Mouse (Mus musculus) heart, embryonic 11.5 days (tissue): ENCODE results near the gene Pcsk5. TPM values are rescaled to one million over a fixed set of nuclear protein-coding genes. Genes with fewer than 3 reads are reported as not detected.

Source experiments
- ATAC-seq: fragments of 200-750 bp; cut with Nextera tagmentation; replicated peaks from 2 replicates; pipeline ENCODE4 v1.8.0; 2017; ENCODE audit warnings: moderate library complexity; ENCODE audit not compliant: insufficient number of reproducible peaks, low FRiP score, low TSS enrichment
- H3K27ac ChIP-seq: fragments of 300-500 bp; sonication (generic); 2 replicates; pipeline ENCODE4 v1.5.1; 2014; ENCODE audit warnings: mild to moderate bottlenecking, low read depth, low read length
- H3K27me3 ChIP-seq: fragments of 300-500 bp; sonication (generic); 2 replicates; pipeline ENCODE4 v1.6.1; 2014; ENCODE audit warnings: mild to moderate bottlenecking, low read length, mixed read lengths; ENCODE audit not compliant: control insufficient read depth, insufficient read depth
- H3K36me3 ChIP-seq: fragments of 300-500 bp; sonication (generic); 2 replicates; pipeline ENCODE4 v1.6.1; 2014; ENCODE audit warnings: mild to moderate bottlenecking, low read length, moderate library complexity, mixed read lengths; ENCODE audit not compliant: control insufficient read depth, insufficient read depth
- H3K4me1 ChIP-seq: fragments of 300-500 bp; sonication (generic); 2 replicates; pipeline ENCODE4 v1.6.1; 2014; ENCODE audit warnings: low read length; ENCODE audit not compliant: control insufficient read depth, insufficient read depth
- H3K4me2 ChIP-seq: fragments of 300-500 bp; sonication (generic); 2 replicates; pipeline ENCODE4 v1.6.1; 2014; ENCODE audit warnings: mild to moderate bottlenecking, moderate library complexity
- H3K4me3 ChIP-seq: fragments of 300-500 bp; sonication (generic); 2 replicates; pipeline ENCODE4 v1.5.1; 2014; ENCODE audit warnings: low read depth, low read length
- H3K9ac ChIP-seq: fragments of 300-500 bp; sonication (generic); 2 replicates; pipeline ENCODE4 v1.6.1; 2014; ENCODE audit warnings: mild to moderate bottlenecking, low read depth, low read length, moderate library complexity
- H3K9me3 ChIP-seq: fragments of 300-500 bp; sonication (generic); replicated peaks from 2 replicates; pipeline ENCODE4 v1.6.1; 2016; ENCODE audit warnings: low read length; ENCODE audit not compliant: control insufficient read depth
- WGBS: fragments of 180-500 bp; shearing (Covaris S2); extraction: QIAGEN DNeasy Blood & Tissue Kit; methylation state at CpG from one replicate; pipeline ENCODE4 v1.1.7; 2014; ENCODE audit not compliant: insufficient replicate concordance; 5-methylcytosine and 5-hydroxymethylcytosine counted together
- polyA plus RNA-seq: library from polyadenylated mRNA; unstranded; fragments of >200 nt; fragmentation: Nextera tagmentation; extraction: Ambion mirVana; gene quantifications from 2 replicates; pipeline ENCODE4 v1.2.1, GENCODE M21; 2014

Gene Pcsk5
- polyA plus RNA-seq, 1 experiment from 2014 or later, result 22.4 TPM

DNA sequence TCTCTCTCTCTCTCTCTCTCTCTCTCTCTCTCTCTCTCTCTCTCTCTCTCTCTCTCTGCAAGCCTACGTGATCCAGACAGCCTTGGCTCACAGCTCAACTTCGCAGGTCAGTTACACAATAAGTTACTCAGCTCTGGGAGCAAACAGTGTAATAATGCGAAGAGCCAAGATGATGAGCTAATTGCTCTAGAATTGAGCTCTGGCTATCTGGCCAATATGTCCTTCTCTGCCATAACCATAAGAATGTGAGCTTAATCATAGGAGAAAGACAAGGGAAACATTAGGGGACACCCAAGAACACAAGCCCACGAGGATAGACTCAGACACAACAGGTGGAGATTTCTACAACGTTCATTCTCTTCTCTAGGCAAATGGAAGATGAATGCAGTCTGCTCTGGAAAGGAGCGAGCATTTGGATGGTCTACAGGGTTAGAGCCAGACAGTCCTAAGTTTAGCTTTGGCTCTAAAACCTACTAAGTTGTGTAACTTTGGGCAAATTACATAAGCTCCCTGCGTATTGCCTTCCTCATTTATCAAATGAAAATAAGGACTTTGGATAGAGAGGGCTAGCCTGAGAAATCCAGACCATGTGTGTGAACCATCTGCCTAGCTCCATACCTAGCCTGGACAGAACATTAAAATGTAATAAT is 338.7 kb downstream of the Pcsk5 start:
- Histone ChIP-seq H3K9me3 (no peaks in the 10 kb centered on the region), H3K27me3 (no peaks in the 10 kb centered on the region), H3K9ac (no peak overlapping the region), H3K36me3 (no peaks in the 10 kb centered on the region), H3K4me1 (no peaks in the 10 kb centered on the region), H3K4me3 (no peak overlapping the region), H3K4me2 (no peak overlapping the region), H3K27ac (no peak overlapping the region)
- 79% methylated on average over 7 of the region's 7 CpGs for whole genome bisulfite sequencing
- no peak for ATAC-seq

GRCm38 (mm10) chr19:17496131-17496530 is 341.3 kb downstream of the Pcsk5 start:
- no peak overlapping the region for H3K4me2 ChIP-seq
- H3K9ac ChIP-seq, result no peak overlapping the region
- H3K9me3 ChIP-seq, result no peaks in the 10 kb centered on the region
- H3K4me3 ChIP-seq, result no peak overlapping the region
- H3K36me3 ChIP-seq, result no peaks in the 10 kb centered on the region
- H3K27me3 ChIP-seq, result no peaks in the 10 kb centered on the region
- WGBS, result 96% methylated on average over 1 of the region's 1 CpGs
- no peak for ATAC-seq
- H3K27ac ChIP-seq, result no peak overlapping the region
- H3K4me1 ChIP-seq, result 0 out of 2 replicates have a peak, but pooled peaks cover under 1% of the 10 kb centered on the region

GRCm38 (mm10) chr19:17491822-17492544 is 345.4 kb downstream of the Pcsk5 start:
- Histone ChIP-seq H3K9ac (no peak overlapping the region), H3K27ac (no peak overlapping the region), H3K4me3 (no peak overlapping the region), H3K4me2 (no peak overlapping the region), H3K9me3 (no peaks in the 10 kb centered on the region), H3K27me3 (no peaks in the 10 kb centered on the region), H3K36me3 (no peaks in the 10 kb centered on the region), H3K4me1 (0 out of 2 replicates have a peak, but pooled peaks cover 3% of the 10 kb centered on the region)
- ATAC-seq, result no peak
- 78% methylated on average over 9 of the region's 9 CpGs for whole genome bisulfite sequencing

GRCm38 (mm10) chr19:17491322-17491721 is 346.1 kb downstream of the Pcsk5 start:
- no peak for ATAC-seq
- WGBS, result 85% methylated on average over 3 of the region's 3 CpGs
- Histone ChIP-seq H3K27me3 (no peaks in the 10 kb centered on the region), H3K9me3 (no peaks in the 10 kb centered on the region), H3K4me2 (no peak overlapping the region), H3K27ac (no peak overlapping the region), H3K4me1 (0 out of 2 replicates have a peak, but pooled peaks cover 3% of the 10 kb centered on the region), H3K36me3 (no peaks in the 10 kb centered on the region), H3K9ac (no peak overlapping the region), H3K4me3 (no peak overlapping the region)

GRCm38 (mm10) chr19:17489866-17490141 is 347.6 kb downstream of the Pcsk5 start:
- WGBS, result 58% methylated on average over 3 of the region's 3 CpGs

DNA sequence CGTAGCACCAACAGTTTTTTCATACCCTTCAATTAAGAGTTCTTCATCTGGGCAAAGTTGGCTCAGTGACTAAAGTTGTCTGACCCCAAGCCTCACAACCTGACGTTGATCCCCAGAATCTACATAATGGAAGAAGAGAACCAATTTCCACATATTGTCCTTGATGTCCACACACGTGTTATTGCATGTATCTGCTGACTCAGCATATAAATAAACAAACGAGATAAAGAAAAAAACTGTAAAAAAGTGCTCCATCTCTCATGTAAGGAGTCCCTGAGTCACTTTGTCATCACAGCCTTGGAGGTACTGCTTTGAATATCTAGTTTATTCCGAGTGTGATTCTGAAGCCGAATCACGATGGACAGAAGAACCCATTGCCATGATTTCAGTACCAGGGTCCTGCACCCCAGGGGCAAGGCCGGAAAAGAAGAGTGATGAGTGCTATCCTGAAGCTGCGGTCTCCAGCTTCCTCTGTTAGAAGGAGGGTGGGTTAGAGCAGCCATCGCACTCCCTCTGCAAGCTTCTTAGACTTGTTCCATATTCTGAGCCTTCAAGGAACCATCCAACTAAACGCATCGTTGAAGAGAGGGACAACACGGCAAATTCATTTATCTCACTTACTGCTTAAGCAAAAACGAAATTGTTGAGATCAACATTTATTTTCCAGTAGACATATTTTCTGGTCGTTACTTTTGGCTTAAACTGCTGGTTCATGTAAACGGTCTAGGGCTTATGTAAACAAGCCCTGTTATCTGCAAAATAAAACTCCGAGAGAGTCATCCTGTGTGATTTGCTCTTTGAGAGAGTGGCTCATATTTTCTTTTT is 348.2 kb downstream of the Pcsk5 start:
- no peaks in the 10 kb centered on the region for H3K36me3 ChIP-seq
- WGBS, result 70% methylated on average over 17 of the region's 17 CpGs
- H3K27me3 ChIP-seq, result no peaks in the 10 kb centered on the region
- H3K4me1 ChIP-seq, result 0 out of 2 replicates have a peak, but pooled peaks cover 3% of the 10 kb centered on the region
- H3K9me3 ChIP-seq, result no peaks in the 10 kb centered on the region
- no peak overlapping the region for H3K27ac ChIP-seq
- no peak overlapping the region for H3K4me3 ChIP-seq
- no peak overlapping the region for H3K9ac ChIP-seq
- ATAC-seq, result no peak
- H3K4me2 ChIP-seq, result no peak overlapping the region

More at GRCm38 (mm10) chr19:17489866-17490141, 347.6 kb downstream of the Pcsk5 start:
- H3K4me2 ChIP-seq, result no peak overlapping the region
- no peak for ATAC-seq
- no peaks in the 10 kb centered on the region for H3K27me3 ChIP-seq
- H3K4me1 ChIP-seq, result 0 out of 2 replicates have a peak, but pooled peaks cover 3% of the 10 kb centered on the region
- no peaks in the 10 kb centered on the region for H3K36me3 ChIP-seq
- no peak overlapping the region for H3K27ac ChIP-seq
- H3K9ac ChIP-seq, result no peak overlapping the region
- H3K9me3 ChIP-seq, result no peaks in the 10 kb centered on the region
- no peak overlapping the region for H3K4me3 ChIP-seq

- 54% methylated on average over 6 of the region's 6 CpGs for WGBS
- Histone ChIP-seq H3K9ac (no peak overlapping the region), H3K27me3 (no peaks in the 10 kb centered on the region), H3K4me2 (no peak overlapping the region), H3K4me1 (0 out of 2 replicates have a peak, but pooled peaks cover 4% of the 10 kb centered on the region), H3K36me3 (no peaks in the 10 kb centered on the region), H3K9me3 (no peaks in the 10 kb centered on the region), H3K27ac (no peak overlapping the region), H3K4me3 (no peak overlapping the region)
- no peak for ATAC-seq
Observed at GRCm38 (mm10) chr19:17482126-17482790, 355.2 kb downstream of the Pcsk5 start.

GRCm38 (mm10) chr19:17479471-17479870 is 358.0 kb downstream of the Pcsk5 start:
- Histone ChIP-seq H3K27me3 (no peaks in the 10 kb centered on the region), H3K4me2 (no peak overlapping the region), H3K9me3 (no peaks in the 10 kb centered on the region), H3K36me3 (no peaks in the 10 kb centered on the region), H3K4me1 (0 out of 2 replicates have a peak, but pooled peaks cover 4% of the 10 kb centered on the region), H3K4me3 (no peak overlapping the region), H3K9ac (no peak overlapping the region), H3K27ac (no peak overlapping the region)
- no peak for ATAC-seq
- 88% methylated on average over 5 of the region's 5 CpGs for WGBS
